Mouse (Mus musculus) heart, embryonic 10.5 days (tissue): ENCODE measurements at regions not wholly inside any gene's neighbourhood (a gene's known extent, or its start where the extent isn't known, plus 50 kb on each side); places are given as distances from the start of the nearest gene placed in this dataset.

ENCODE experiments used
- DNase-seq: peaks from one replicate; pipeline ENCODE4 v3.0.0-alpha.2; 2017; ENCODE audit warnings: low spot score
- H3K27ac ChIP-seq: fragments of 300-500 bp; sonication (generic); 2 replicates; pipeline ENCODE4 v1.5.1; 2016; ENCODE audit warnings: mild to moderate bottlenecking
- H3K27me3 ChIP-seq: fragments of 300-500 bp; sonication (generic); 2 replicates; pipeline ENCODE4 v1.6.1; 2016; ENCODE audit warnings: mild to moderate bottlenecking; ENCODE audit not compliant: poor library complexity, insufficient read depth, severe bottlenecking
- H3K36me3 ChIP-seq: fragments of 300-500 bp; sonication (generic); 2 replicates; pipeline ENCODE4 v1.6.1; 2016; ENCODE audit warnings: mild to moderate bottlenecking, moderate library complexity
- H3K4me1 ChIP-seq: fragments of 300-500 bp; sonication (generic); 2 replicates; pipeline ENCODE4 v1.6.1; 2016; ENCODE audit warnings: mild to moderate bottlenecking
- H3K4me3 ChIP-seq: fragments of 300-500 bp; sonication (generic); 2 replicates; pipeline ENCODE4 v1.5.1; 2016; ENCODE audit warnings: mild to moderate bottlenecking, moderate library complexity
- H3K9me3 ChIP-seq: fragments of 300-500 bp; sonication (generic); 2 replicates; pipeline ENCODE4 v1.6.1; 2016; ENCODE audit warnings: mild to moderate bottlenecking, moderate library complexity
- WGBS: fragments of 180-500 bp; shearing (Covaris S2); methylation state at CpG from one replicate; pipeline ENCODE4 v1.1.7; 2016; 5-methylcytosine and 5-hydroxymethylcytosine counted together

- H3K9me3 ChIP-seq = no peaks in the 10 kb centered on the region
- DNase-seq = no peak
- no peaks in the 10 kb centered on the region for H3K36me3 ChIP-seq
- H3K4me1 ChIP-seq = peaks cover 5% of the 10 kb centered on the region
- peaks cover 43% of the 10 kb centered on the region for H3K27me3 ChIP-seq
- WGBS = 41% methylated on average over 2 of the region's 2 CpGs
- no peak overlapping the region for H3K4me3 ChIP-seq
- H3K27ac ChIP-seq = no peak overlapping the region
Observed at GRCm38 (mm10) chr7:49704635-49705034, 54.3 kb upstream of the Htatip2 start.

GRCm38 (mm10) chr7:49700734-49701133 is 58.2 kb upstream of the Htatip2 start:
- no peak for DNase-seq
- 50% methylated on average over 8 of the region's 8 CpGs for WGBS
- Histone ChIP-seq H3K36me3 (no peaks in the 10 kb centered on the region), H3K4me3 (no peak overlapping the region), H3K27ac (no peak overlapping the region), H3K4me1 (no peaks in the 10 kb centered on the region; the same call in 1 of the 2 replicates), H3K9me3 (no peaks in the 10 kb centered on the region), H3K27me3 (peaks cover 75% of the 10 kb centered on the region)

- H3K4me3 ChIP-seq = no peak overlapping the region
- no peaks in the 10 kb centered on the region for H3K36me3 ChIP-seq
- DNase-seq = no peak
- peaks cover 69% of the 10 kb centered on the region for H3K27me3 ChIP-seq
- no peaks in the 10 kb centered on the region for H3K9me3 ChIP-seq
- H3K27ac ChIP-seq = no peak overlapping the region
- H3K4me1 ChIP-seq = no peaks in the 10 kb centered on the region; the same call in 1 of the 2 replicates
- WGBS = 89% methylated on average over 15 of the region's 15 CpGs
Observed at GRCm38 (mm10) chr7:49700024-49700390, 58.9 kb upstream of the Htatip2 start.

- no peaks in the 10 kb centered on the region for H3K9me3 ChIP-seq
- no peak overlapping the region for H3K27ac ChIP-seq
- H3K4me3 ChIP-seq = no peak overlapping the region
- 77% methylated on average over 13 of the region's 13 CpGs for WGBS
- H3K36me3 ChIP-seq = no peaks in the 10 kb centered on the region
- DNase-seq = no peak
- H3K4me1 ChIP-seq = no peaks in the 10 kb centered on the region; the same call in 1 of the 2 replicates
- H3K27me3 ChIP-seq = peaks cover 62% of the 10 kb centered on the region
Observed at GRCm38 (mm10) chr7:49699107-49700023, 59.5 kb upstream of the Htatip2 start.

GRCm38 (mm10) chr7:49696228-49696627 is 59.6 kb upstream of the Dbx1 start:
- Histone ChIP-seq H3K27me3 (peaks cover 60% of the 10 kb centered on the region), H3K9me3 (no peaks in the 10 kb centered on the region), H3K4me3 (no peak overlapping the region), H3K27ac (no peak overlapping the region), H3K36me3 (no peaks in the 10 kb centered on the region), H3K4me1 (no peaks in the 10 kb centered on the region; the same call in 1 of the 2 replicates)
- WGBS = 29% methylated on average over 6 of the region's 6 CpGs
- DNase-seq = no peak

GRCm38 (mm10) chr7:49689546-49689945 is 52.9 kb upstream of the Dbx1 start:
- Histone ChIP-seq H3K4me3 (no peak overlapping the region), H3K27me3 (peaks cover 70% of the 10 kb centered on the region), H3K9me3 (no peaks in the 10 kb centered on the region), H3K36me3 (no peaks in the 10 kb centered on the region), H3K4me1 (peaks cover 16% of the 10 kb centered on the region), H3K27ac (no peak overlapping the region)
- 32% methylated on average over 6 of the region's 6 CpGs for WGBS
- DNase-seq = no peak

GRCm38 (mm10) chr7:49688521-49689399 is 52.1 kb upstream of the Dbx1 start:
- Histone ChIP-seq H3K27ac (0 out of 2 replicates have a peak overlapping the region, but pooled peaks have one; percentile 22), H3K36me3 (no peaks in the 10 kb centered on the region), H3K4me1 (peaks cover 16% of the 10 kb centered on the region), H3K4me3 (peak overlapping the region; percentile 40), H3K9me3 (no peaks in the 10 kb centered on the region), H3K27me3 (peaks cover 74% of the 10 kb centered on the region)
- no peak for DNase-seq
- WGBS = 5% methylated on average over 10 of the region's 10 CpGs

- no peak for DNase-seq
- Histone ChIP-seq H3K9me3 (no peaks in the 10 kb centered on the region), H3K27me3 (peaks cover 79% of the 10 kb centered on the region), H3K4me1 (peaks cover 16% of the 10 kb centered on the region), H3K4me3 (peak overlapping the region; percentile 40; the same call in 1 of the 2 replicates), H3K36me3 (no peaks in the 10 kb centered on the region), H3K27ac (0 out of 2 replicates have a peak overlapping the region, but pooled peaks have one; percentile 22)
- 9% methylated on average over 10 of the region's 10 CpGs for WGBS
Observed at GRCm38 (mm10) chr7:49687658-49688376, 51.2 kb upstream of the Dbx1 start.

- no peak for DNase-seq
- Histone ChIP-seq H3K36me3 (no peaks in the 10 kb centered on the region), H3K27me3 (peaks cover 84% of the 10 kb centered on the region), H3K27ac (no peak overlapping the region), H3K9me3 (no peaks in the 10 kb centered on the region), H3K4me1 (peaks cover 16% of the 10 kb centered on the region), H3K4me3 (no peak overlapping the region)
- 26% methylated on average over 11 of the region's 11 CpGs for WGBS
Observed at GRCm38 (mm10) chr7:49686992-49687391, 50.3 kb upstream of the Dbx1 start.
